Mouse (Mus musculus) stomach, adult 2 months (tissue): ENCODE measurements around the gene Gabrq. TPM values are rescaled to one million over a fixed set of nuclear protein-coding genes. Genes with fewer than 3 reads are reported as not detected.

ENCODE experiments used
- polyA plus RNA-seq: library from polyadenylated mRNA; depleted of rRNA; stranded (reverse); fragments of >200 nt; gene quantifications from 2 replicates; pipeline ENCODE4 v1.2.3, GENCODE M21; 2012; rRNA removed

Gene Gabrq
- polyA plus RNA-seq: 0.03 and 0.04 TPM in 2 replicates

GRCm38 (mm10) chrX:72824776-72825588 is at the start of gene Gabrq:
TSS of gene Gabrq (plus strand) at chrX:72825178.

Other genes starting within 250 kb of the Gabrq start
- gene Gabra3, start 168.3 kb upstream of the Gabrq start, polyA plus RNA-seq: not detected in 2 replicates
- gene Cetn2, start 93.2 kb downstream of the Gabrq start, polyA plus RNA-seq: 0.41 and 0.56 TPM in 2 replicates
- 3.7 and 5.7 TPM in 2 replicates for gene Nsdhl, start 93.4 kb downstream of the Gabrq start, polyA plus RNA-seq
- gene Zfp185, start 162.2 kb downstream of the Gabrq start, polyA plus RNA-seq: 1.2 and 1.7 TPM in 2 replicates
- gene Pnma5, start 211.9 kb downstream of the Gabrq start, polyA plus RNA-seq: not detected in 2 replicates
- gene Pnma3, start 239.6 kb downstream of the Gabrq start, polyA plus RNA-seq: not detected in 2 replicates